Mouse (Mus musculus): ENCODE results near the gene Gm5868.
A peak's percentile ranks its signal among the peaks of the same experiment; 100 is the strongest.
"Not testable (repeated sequence)": the region's sequence is repeated elsewhere in the genome, so short reads cannot be mapped to it uniquely, and the experiment has no call there.

Gm5868 gene

GRCm38 (mm10) chr5:72587192-72587681 lies at the start of gene Gm5868:
Gm5868 (minus strand) TSS chr5:72587551.
- DNase-seq (ENCODE audit: inconsistent age in 2 of 2, low spot score in 1 of 2): peak; percentile 10 to 40

GRCm38 (mm10) chr5:72636576-72636975 lies 49.2 kb upstream of the Gm5868 start:
- no peak for DNase-seq (ENCODE audit: inconsistent age in 2 of 2, low spot score in 1 of 2)

GRCm38 (mm10) chr5:72636122-72636521 lies 48.8 kb upstream of the Gm5868 start:
- no peak for DNase-seq (ENCODE audit: inconsistent age in 2 of 2, low spot score in 1 of 2)

GRCm38 (mm10) chr5:72634791-72635271 lies 47.5 kb upstream of the Gm5868 start:
- DNase-seq (ENCODE audit: inconsistent age in 2 of 2, low spot score in 1 of 2): no peak

- DNase-seq (ENCODE audit: inconsistent age in 2 of 2, low spot score in 1 of 2): peak; percentile 80 to 82
Observed at GRCm38 (mm10) chr5:72630026-72630425, 42.7 kb upstream of the Gm5868 start.

- DNase-seq (ENCODE audit: inconsistent age in 2 of 2, low spot score in 1 of 2): no peak
Observed at GRCm38 (mm10) chr5:72621022-72621421, 33.7 kb upstream of the Gm5868 start.

- DNase-seq (ENCODE audit: inconsistent age in 2 of 2, low spot score in 1 of 2): peak; percentile 39 to 48
Observed at GRCm38 (mm10) chr5:72617413-72617812, 30.1 kb upstream of the Gm5868 start.

- DNase-seq (ENCODE audit: inconsistent age in 2 of 2, low spot score in 1 of 2): no peak
Observed at GRCm38 (mm10) chr5:72603138-72603537, 15.8 kb upstream of the Gm5868 start.

GRCm38 (mm10) chr5:72601006-72601405 lies 13.7 kb upstream of the Gm5868 start:
- DNase-seq (ENCODE audit: inconsistent age in 2 of 2, low spot score in 1 of 2): peak; percentile 63 to 87

GRCm38 (mm10) chr5:72586667-72587191 lies 622 bp downstream of the Gm5868 start:
- DNase-seq (ENCODE audit: inconsistent age in 2 of 2, low spot score in 1 of 2): not testable (repeated sequence)

GRCm38 (mm10) chr5:72586122-72586521 lies 1.2 kb downstream of the Gm5868 start:
- peak; percentile 9 to 58 for DNase-seq (ENCODE audit: inconsistent age in 2 of 2, low spot score in 1 of 2)

GRCm38 (mm10) chr5:72580970-72581332 lies 6.4 kb downstream of the Gm5868 start, which contains the start of gene Zar1:
Zar1 (minus strand) TSS chr5:72581254.
- DNase-seq (ENCODE audit: inconsistent age in 2 of 2, low spot score in 1 of 2): not testable (repeated sequence)

GRCm38 (mm10) chr5:72580088-72580969 lies 7.0 kb downstream of the Gm5868 start:
- peak; percentile 9 to 51 for DNase-seq (ENCODE audit: inconsistent age in 2 of 2, low spot score in 1 of 2)

- not testable (repeated sequence) for DNase-seq (ENCODE audit: inconsistent age in 2 of 2, low spot score in 1 of 2)
Observed at GRCm38 (mm10) chr5:72579599-72579998, 7.8 kb downstream of the Gm5868 start.

GRCm38 (mm10) chr5:72565621-72566020 lies 21.7 kb downstream of the Gm5868 start:
- no peak for DNase-seq (ENCODE audit: inconsistent age in 2 of 2, low spot score in 1 of 2)

GRCm38 (mm10) chr5:72563183-72563582 lies 24.2 kb downstream of the Gm5868 start:
- DNase-seq (ENCODE audit: inconsistent age in 2 of 2, low spot score in 1 of 2): not testable (repeated sequence)

- DNase-seq (ENCODE audit: inconsistent age in 2 of 2, low spot score in 1 of 2): no peak
Observed at GRCm38 (mm10) chr5:72560976-72561628, 26.2 kb downstream of the Gm5868 start.

- DNase-seq (ENCODE audit: inconsistent age in 2 of 2, low spot score in 1 of 2): peak; percentile 97 to 98
Observed at GRCm38 (mm10) chr5:72559544-72560049, 27.8 kb downstream of the Gm5868 start, which contains the start of gene Nfxl1. Nfxl1 (minus strand) TSS chr5:72559684.

- peak in 1 of 2 experiments; percentile 69 for DNase-seq (ENCODE audit: inconsistent age in 2 of 2, low spot score in 1 of 2)
Observed at GRCm38 (mm10) chr5:72558716-72559526, 28.4 kb downstream of the Gm5868 start.

- DNase-seq (ENCODE audit: inconsistent age in 2 of 2, low spot score in 1 of 2): no peak
Observed at GRCm38 (mm10) chr5:72556245-72556644, 31.1 kb downstream of the Gm5868 start.

Data from adrenal gland, adult (tissue).